Mouse (Mus musculus) stomach, postnatal 0 days (tissue): ENCODE results near the gene Lca5.

Experiments used
- CTCF ChIP-seq: IDR thresholded peaks from 2 replicates; pipeline ENCODE4 v1.5.1; 2016; ENCODE audit warnings: antibody characterized with exemption, low read depth, mild to moderate bottlenecking, moderate library complexity
- EP300 ChIP-seq: optimal IDR thresholded peaks from 2 replicates; pipeline ENCODE3; 2016; ENCODE audit warnings: antibody characterized with exemption

GRCm38 (mm10) chr9:83469871-83470270 is 28.9 kb upstream of the Lca5 start:
- no peak for TF ChIP-seq CTCF
- no peak for TF ChIP-seq EP300
